Mouse (Mus musculus) forebrain, embryonic 16.5 days (tissue): Measurements from ENCODE around the gene Msgn1. TPM values are rescaled to one million over a fixed set of nuclear protein-coding genes. Genes with fewer than 3 reads are reported as not detected.

Experiments used
- ATAC-seq: fragments of 200-750 bp; cut with Nextera tagmentation; 2 replicates; pipeline ENCODE4 v1.8.0; 2017; ENCODE audit warnings: mild to moderate bottlenecking, moderate library complexity
- H3K27ac ChIP-seq: fragments of 300-500 bp; sonication (generic); 2 replicates; pipeline ENCODE4 v1.5.1; 2014; ENCODE audit warnings: low read length, control low read depth
- H3K27me3 ChIP-seq: fragments of 300-500 bp; sonication (generic); replicated peaks from 2 replicates; pipeline ENCODE4 v1.6.1; 2014; ENCODE audit warnings: low read length; ENCODE audit not compliant: control insufficient read depth, insufficient read depth
- H3K36me3 ChIP-seq: fragments of 300-500 bp; sonication (generic); 2 replicates; pipeline ENCODE4 v1.6.1; 2014; ENCODE audit not compliant: control insufficient read depth, insufficient read depth
- H3K4me1 ChIP-seq: fragments of 300-500 bp; sonication (generic); replicated peaks from 2 replicates; pipeline ENCODE4 v1.6.1; 2014; ENCODE audit warnings: low read length; ENCODE audit not compliant: control insufficient read depth, insufficient read depth
- H3K4me2 ChIP-seq: fragments of 300-500 bp; sonication (generic); 2 replicates; pipeline ENCODE4 v1.6.1; 2014; ENCODE audit warnings: mild to moderate bottlenecking, low read length, control low read depth
- H3K4me3 ChIP-seq: fragments of 300-500 bp; sonication (generic); replicated peaks from 2 replicates; pipeline ENCODE4 v1.5.1; 2014; ENCODE audit warnings: mild to moderate bottlenecking, low read length, control low read depth
- H3K9ac ChIP-seq: fragments of 300-500 bp; sonication (generic); replicated peaks from 2 replicates; pipeline ENCODE4 v1.6.1; 2014; ENCODE audit warnings: low read depth, low read length, control low read depth
- H3K9me3 ChIP-seq: fragments of 300-500 bp; sonication (generic); 2 replicates; pipeline ENCODE4 v1.6.1; 2016; ENCODE audit warnings: low read length; ENCODE audit not compliant: control insufficient read depth
- WGBS: fragments of 180-500 bp; shearing (Covaris S2); extraction: QIAGEN DNeasy Blood & Tissue Kit; methylation state at CpG from one replicate; pipeline ENCODE4 v1.1.7; 2014; 5-methylcytosine and 5-hydroxymethylcytosine counted together
- polyA plus RNA-seq: library from polyadenylated mRNA; unstranded; fragments of >200 nt; fragmentation: Nextera tagmentation; extraction: Ambion mirVana; gene quantifications from 2 replicates; pipeline ENCODE4 v1.2.1, GENCODE M21; 2015

Gene Msgn1
- polyA plus RNA-seq, result not detected in 2 replicates

- WGBS, result 25% methylated on average over 5 of the region's 5 CpGs
- ATAC-seq, result no peak
These were observed at the start of gene Msgn1 for GRCm38 (mm10) chr12:11208872-11209271. TSS of gene Msgn1 (minus strand) at chr12:11208972.

GRCm38 (mm10) chr12:11250322-11250721, 41.5 kb upstream of the Msgn1 start:
- 79% methylated on average over 3 of the region's 3 CpGs for WGBS
- no peaks in the 10 kb centered on the region for H3K9me3 ChIP-seq
- no peak overlapping the region for H3K4me2 ChIP-seq
- H3K4me1 ChIP-seq, result no peaks in the 10 kb centered on the region
- no peak overlapping the region for H3K27ac ChIP-seq
- H3K9ac ChIP-seq, result no peak overlapping the region
- no peak for ATAC-seq
- no peak overlapping the region for H3K4me3 ChIP-seq
- H3K36me3 ChIP-seq, result no peaks in the 10 kb centered on the region
- H3K27me3 ChIP-seq, result no peaks in the 10 kb centered on the region

More at GRCm38 (mm10) chr12:11208872-11209271, at the start of gene Msgn1:
- Histone ChIP-seq H3K4me1 (peaks cover 5% of the 10 kb centered on the region; the same call in 1 of the 2 replicates), H3K4me2 (no peak within 1 kb of the TSS), H3K9me3 (no peaks in the 10 kb centered on the region), H3K36me3 (no peaks in the 10 kb centered on the region), H3K27me3 (no peaks in the 10 kb centered on the region), H3K27ac (no peak within 1 kb of the TSS), H3K4me3 (no peak within 1 kb of the TSS), H3K9ac (no peak within 1 kb of the TSS)

- H3K4me1 ChIP-seq, result no peaks in the 10 kb centered on the region
- H3K4me3 ChIP-seq, result no peak overlapping the region
- no peaks in the 10 kb centered on the region for H3K9me3 ChIP-seq
- no peaks in the 10 kb centered on the region; the same call in 1 of the 2 replicates for H3K36me3 ChIP-seq
- H3K4me2 ChIP-seq, result no peak overlapping the region
- WGBS, result 100% methylated on average over 1 of the region's 1 CpGs
- no peak overlapping the region for H3K27ac ChIP-seq
- H3K9ac ChIP-seq, result no peak overlapping the region
- ATAC-seq, result no peak
- H3K27me3 ChIP-seq, result no peaks in the 10 kb centered on the region
These were observed 38.7 kb upstream of the Msgn1 start for GRCm38 (mm10) chr12:11247460-11247859.

GRCm38 (mm10) chr12:11235996-11236395, 27.2 kb upstream of the Msgn1 start:
- 77% methylated on average over 2 of the region's 2 CpGs for WGBS
- no peak for ATAC-seq

GRCm38 (mm10) chr12:11230267-11230666, 21.5 kb upstream of the Msgn1 start:
- H3K27me3 ChIP-seq, result no peaks in the 10 kb centered on the region
- no peak for ATAC-seq
- WGBS, result 76% methylated on average over 2 of the region's 2 CpGs
- H3K4me3 ChIP-seq, result no peak overlapping the region
- H3K4me1 ChIP-seq, result no peaks in the 10 kb centered on the region
- no peak overlapping the region for H3K4me2 ChIP-seq
- no peak overlapping the region for H3K27ac ChIP-seq
- H3K36me3 ChIP-seq, result no peaks in the 10 kb centered on the region
- no peaks in the 10 kb centered on the region for H3K9me3 ChIP-seq
- no peak overlapping the region for H3K9ac ChIP-seq

More at GRCm38 (mm10) chr12:11235996-11236395, 27.2 kb upstream of the Msgn1 start:
- Histone ChIP-seq H3K4me3 (no peak overlapping the region), H3K4me1 (no peaks in the 10 kb centered on the region), H3K27me3 (no peaks in the 10 kb centered on the region), H3K36me3 (no peaks in the 10 kb centered on the region), H3K4me2 (no peak overlapping the region), H3K9ac (no peak overlapping the region), H3K9me3 (no peaks in the 10 kb centered on the region), H3K27ac (no peak overlapping the region)

- Histone ChIP-seq H3K27ac (no peak overlapping the region), H3K36me3 (no peaks in the 10 kb centered on the region), H3K9ac (no peak overlapping the region), H3K4me2 (no peak overlapping the region), H3K27me3 (no peaks in the 10 kb centered on the region), H3K4me3 (no peak overlapping the region), H3K9me3 (no peaks in the 10 kb centered on the region), H3K4me1 (no peaks in the 10 kb centered on the region; the same call in 1 of the 2 replicates)
- WGBS, result 88% methylated on average over 5 of the region's 5 CpGs
- ATAC-seq, result no peak
These were observed 17.9 kb upstream of the Msgn1 start for GRCm38 (mm10) chr12:11226529-11227268.

- Histone ChIP-seq H3K4me3 (no peak overlapping the region), H3K27me3 (no peaks in the 10 kb centered on the region), H3K4me1 (no peaks in the 10 kb centered on the region; the same call in 1 of the 2 replicates), H3K27ac (no peak overlapping the region), H3K9me3 (no peaks in the 10 kb centered on the region), H3K4me2 (no peak overlapping the region), H3K9ac (no peak overlapping the region), H3K36me3 (no peaks in the 10 kb centered on the region)
- WGBS, result 71% methylated on average over 1 of the region's 1 CpGs
- ATAC-seq, result no peak
These were observed 17.4 kb upstream of the Msgn1 start for GRCm38 (mm10) chr12:11226123-11226522.

- Histone ChIP-seq H3K36me3 (no peaks in the 10 kb centered on the region), H3K27ac (no peak overlapping the region), H3K9me3 (no peaks in the 10 kb centered on the region), H3K27me3 (no peaks in the 10 kb centered on the region), H3K4me3 (no peak overlapping the region), H3K4me1 (no peaks in the 10 kb centered on the region; the same call in 1 of the 2 replicates), H3K9ac (no peak overlapping the region), H3K4me2 (no peak overlapping the region)
- ATAC-seq, result no peak
- WGBS, result 3% methylated on average over 5 of the region's 5 CpGs
These were observed 15.9 kb upstream of the Msgn1 start for GRCm38 (mm10) chr12:11224722-11225121.

GRCm38 (mm10) chr12:11223090-11223489, 14.3 kb upstream of the Msgn1 start:
- H3K4me3 ChIP-seq, result no peak overlapping the region
- 94% methylated on average over 10 of the region's 10 CpGs for WGBS
- H3K27me3 ChIP-seq, result no peaks in the 10 kb centered on the region
- H3K27ac ChIP-seq, result no peak overlapping the region
- no peak overlapping the region for H3K9ac ChIP-seq
- H3K4me1 ChIP-seq, result no peaks in the 10 kb centered on the region; the same call in 1 of the 2 replicates
- ATAC-seq, result no peak
- H3K9me3 ChIP-seq, result no peaks in the 10 kb centered on the region
- no peaks in the 10 kb centered on the region for H3K36me3 ChIP-seq
- H3K4me2 ChIP-seq, result no peak overlapping the region
